Mouse (Mus musculus): ENCODE measurements around the gene Grin1. TPM values are rescaled to one million over a fixed set of nuclear protein-coding genes. Genes with fewer than 3 reads are reported as not detected.

The Grin1 gene
- polyA plus RNA-seq, 1 experiment from 2014 or later, result not detected

DNA sequence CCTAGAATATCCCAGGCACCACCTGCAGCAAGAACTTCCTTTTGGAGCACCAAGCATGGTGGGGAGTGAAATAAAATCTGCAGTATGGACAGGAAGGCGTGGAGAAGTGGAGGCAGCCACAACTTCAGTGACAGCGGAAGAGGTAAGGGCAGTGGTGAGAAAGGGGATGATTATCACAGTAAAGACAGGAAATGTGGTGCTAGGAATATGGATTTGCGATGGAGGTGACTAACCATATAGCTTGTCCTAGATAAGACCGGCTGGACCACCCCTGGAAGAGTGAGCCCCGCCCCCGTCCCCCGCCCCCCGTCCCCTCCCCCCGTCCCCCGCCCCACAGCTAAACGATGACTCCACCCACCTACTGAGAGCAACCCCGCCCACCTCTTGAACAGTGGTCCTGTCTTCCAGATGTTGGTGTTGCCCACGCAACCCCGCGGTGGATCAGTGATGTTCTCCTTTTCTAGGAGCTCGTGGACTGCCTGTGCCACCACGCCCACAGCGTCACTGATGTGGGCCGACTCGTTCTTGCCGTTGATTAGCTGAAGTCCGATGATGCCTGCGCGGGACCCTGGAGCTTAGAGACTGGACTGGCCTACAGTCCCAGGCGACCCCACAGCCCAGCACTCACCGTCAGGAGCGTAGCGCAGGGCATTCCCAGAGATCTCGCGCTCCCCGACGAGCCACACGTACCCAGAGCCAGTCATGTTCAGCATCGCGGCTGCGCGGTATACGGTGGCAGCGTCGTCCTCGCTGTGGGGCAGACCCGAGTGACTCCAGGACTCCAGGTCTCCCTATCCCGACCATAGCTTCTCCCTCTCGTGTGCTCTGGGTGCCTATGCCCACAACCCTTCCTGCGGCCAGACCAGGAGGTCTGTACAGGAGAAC lies 14.1 kb downstream of the Grin1 start:
- peaks cover 49% of the 10 kb centered on the region for H3K27me3 ChIP-seq (ENCODE audit: control insufficient read depth, insufficient read depth, low read length)
- 3% methylated on average over 43 of the region's 45 CpGs for WGBS

DNA sequence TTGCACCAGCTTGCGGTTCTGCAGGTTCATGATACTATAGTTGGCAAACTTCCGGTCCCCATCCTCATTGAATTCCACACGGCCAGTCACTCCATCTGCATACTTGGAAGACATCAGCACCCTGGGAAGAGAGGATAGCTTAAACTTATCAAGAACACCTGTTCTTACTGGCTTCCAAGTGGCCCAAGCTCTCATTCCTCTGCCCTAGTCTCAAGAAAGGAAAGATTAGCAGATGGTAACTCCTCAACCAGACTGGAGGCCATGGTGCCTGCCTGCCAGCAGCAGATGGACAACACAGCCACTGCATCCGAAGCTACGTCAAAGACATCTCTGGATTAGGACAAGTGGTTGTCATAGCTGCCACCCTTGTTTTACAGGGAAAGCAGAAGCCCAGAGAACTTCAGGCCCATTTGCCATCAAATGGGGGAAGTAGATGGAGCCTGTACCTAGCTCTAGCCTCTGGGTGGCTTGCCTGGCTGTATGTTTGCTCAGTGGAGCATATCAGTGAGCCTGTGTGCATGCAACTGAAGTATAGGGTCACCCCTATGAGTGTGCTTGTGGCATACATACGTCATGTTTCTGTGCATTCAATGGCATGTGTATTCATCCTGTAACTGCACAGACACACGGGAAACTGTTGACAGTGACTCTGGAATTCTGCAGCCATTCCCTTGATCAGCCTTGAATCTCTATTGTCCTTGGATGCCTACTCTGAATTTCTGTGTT lies 14.9 kb downstream of the Grin1 start:
- Histone ChIP-seq H3K9me3 (replicated peaks; ENCODE audit: control insufficient read depth, low read length) (no peaks in the 10 kb centered on the region), H3K4me3 (ENCODE audit: low read length) (no peak overlapping the region), H3K27me3 (ENCODE audit: control insufficient read depth, insufficient read depth, low read length) (peaks cover 49% of the 10 kb centered on the region), H3K36me3 (ENCODE audit: control insufficient read depth, insufficient read depth) (no peaks in the 10 kb centered on the region), H3K9ac (ENCODE audit: low read length) (no peak overlapping the region), H3K27ac (ENCODE audit: low read length) (no peak overlapping the region), H3K4me2 (ENCODE audit: low read depth, low read length) (no peak overlapping the region), H3K4me1 (ENCODE audit: control insufficient read depth, insufficient read depth, low read length) (0 out of 2 replicates have a peak, but pooled peaks cover 3% of the 10 kb centered on the region)
- ATAC-seq (replicated peaks; ENCODE audit: extremely low read depth, insufficient read depth, low FRiP score), result no peak
- WGBS, result 69% methylated on average over 7 of the region's 7 CpGs

More for the DNA sequence above, 14.1 kb downstream of the Grin1 start:
- H3K27ac ChIP-seq (ENCODE audit: low read length), result no peak overlapping the region
- H3K9ac ChIP-seq (ENCODE audit: low read length), result peak overlapping the region; percentile 35; the same call in 1 of the 2 replicates
- peak overlapping the region; percentile 51 for H3K4me3 ChIP-seq (ENCODE audit: low read length)
- no peaks in the 10 kb centered on the region for H3K36me3 ChIP-seq (ENCODE audit: control insufficient read depth, insufficient read depth)
- H3K9me3 ChIP-seq (replicated peaks; ENCODE audit: control insufficient read depth, low read length), result no peaks in the 10 kb centered on the region
- peak overlapping the region; percentile 80 for H3K4me2 ChIP-seq (ENCODE audit: low read depth, low read length)
- H3K4me1 ChIP-seq (ENCODE audit: control insufficient read depth, insufficient read depth, low read length), result 0 out of 2 replicates have a peak, but pooled peaks cover 3% of the 10 kb centered on the region
- ATAC-seq (replicated peaks; ENCODE audit: extremely low read depth, insufficient read depth, low FRiP score), result no peak

DNA sequence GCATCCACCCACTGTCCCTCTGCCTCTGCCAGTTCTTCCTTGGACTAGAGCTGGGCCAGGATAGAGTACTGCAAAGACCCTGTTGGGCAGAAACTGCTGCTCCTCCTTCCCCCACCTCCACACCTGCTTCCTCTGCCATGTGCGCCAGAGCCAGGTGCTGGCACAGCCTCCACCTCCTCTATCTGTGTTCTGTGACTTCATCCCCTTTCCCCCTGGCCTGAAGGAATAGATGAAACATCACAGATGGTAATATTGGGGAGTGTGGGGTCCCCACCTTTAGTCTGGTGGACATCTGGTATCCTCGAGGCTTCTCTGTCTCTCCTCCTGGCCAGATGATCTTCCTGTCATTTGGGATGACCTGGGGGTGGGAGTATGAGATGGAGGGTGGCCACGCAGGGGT lies 15.5 kb downstream of the Grin1 start:
- Histone ChIP-seq H3K4me1 (ENCODE audit: control insufficient read depth, insufficient read depth, low read length) (0 out of 2 replicates have a peak, but pooled peaks cover 3% of the 10 kb centered on the region), H3K27me3 (ENCODE audit: control insufficient read depth, insufficient read depth, low read length) (peaks cover 43% of the 10 kb centered on the region), H3K9me3 (replicated peaks; ENCODE audit: control insufficient read depth, low read length) (no peaks in the 10 kb centered on the region), H3K4me2 (ENCODE audit: low read depth, low read length) (no peak overlapping the region), H3K27ac (ENCODE audit: low read length) (no peak overlapping the region), H3K36me3 (ENCODE audit: control insufficient read depth, insufficient read depth) (no peaks in the 10 kb centered on the region), H3K4me3 (ENCODE audit: low read length) (no peak overlapping the region), H3K9ac (ENCODE audit: low read length) (no peak overlapping the region)
- 68% methylated on average over 3 of the region's 3 CpGs for WGBS
- no peak for ATAC-seq (replicated peaks; ENCODE audit: extremely low read depth, insufficient read depth, low FRiP score)

DNA sequence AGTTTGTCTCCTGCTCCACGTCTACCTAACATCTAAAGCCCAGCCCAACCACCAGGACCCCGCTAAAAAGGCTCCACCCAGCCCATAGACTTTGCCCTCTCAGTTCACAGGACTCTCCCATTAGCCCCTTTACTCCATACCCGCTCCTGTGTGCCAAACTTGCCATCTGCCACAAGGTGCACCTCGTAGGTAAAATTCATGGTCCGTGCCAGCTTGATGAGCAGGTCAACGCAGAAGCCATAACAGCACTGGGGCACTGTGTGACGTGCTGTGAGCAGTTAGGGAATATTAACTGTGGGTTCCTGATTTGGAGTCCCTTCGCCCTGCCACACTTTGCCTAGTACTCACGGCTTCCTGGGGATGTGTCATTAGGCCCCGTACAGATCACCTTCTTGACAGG lies 20.9 kb downstream of the Grin1 start:
- no peaks in the 10 kb centered on the region for H3K36me3 ChIP-seq (ENCODE audit: control insufficient read depth, insufficient read depth)
- peaks cover 37% of the 10 kb centered on the region for H3K27me3 ChIP-seq (ENCODE audit: control insufficient read depth, insufficient read depth, low read length)
- no peaks in the 10 kb centered on the region for H3K4me1 ChIP-seq (ENCODE audit: control insufficient read depth, insufficient read depth, low read length)
- H3K9ac ChIP-seq (ENCODE audit: low read length), result no peak overlapping the region
- no peak for ATAC-seq (replicated peaks; ENCODE audit: extremely low read depth, insufficient read depth, low FRiP score)
- no peaks in the 10 kb centered on the region for H3K9me3 ChIP-seq (replicated peaks; ENCODE audit: control insufficient read depth, low read length)
- no peak overlapping the region for H3K27ac ChIP-seq (ENCODE audit: low read length)
- WGBS, result 72% methylated on average over 10 of the region's 10 CpGs
- H3K4me2 ChIP-seq (ENCODE audit: low read depth, low read length), result no peak overlapping the region
- H3K4me3 ChIP-seq (ENCODE audit: low read length), result no peak overlapping the region

DNA sequence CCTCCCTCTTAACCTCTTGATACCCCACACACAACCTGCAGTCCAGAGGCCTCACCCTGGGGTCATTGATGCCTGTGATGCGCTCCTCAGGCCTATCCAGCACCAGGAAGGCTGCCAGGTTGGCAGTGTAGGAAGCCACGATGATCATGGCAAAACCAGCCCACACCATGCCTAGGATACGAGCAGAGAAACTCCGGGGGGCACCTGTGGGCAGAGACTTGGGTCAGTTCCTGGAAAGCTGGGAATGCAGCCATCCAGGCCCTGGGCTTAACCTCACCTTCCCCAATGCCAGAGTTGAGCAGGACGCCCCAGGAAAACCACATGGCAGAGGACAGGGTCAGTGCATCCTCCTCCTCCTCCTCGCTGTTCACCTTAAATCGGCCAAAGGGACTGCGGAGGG lies 21.9 kb downstream of the Grin1 start:
- Histone ChIP-seq H3K9ac (ENCODE audit: low read length) (no peak overlapping the region), H3K27me3 (ENCODE audit: control insufficient read depth, insufficient read depth, low read length) (peaks cover 47% of the 10 kb centered on the region), H3K4me2 (ENCODE audit: low read depth, low read length) (no peak overlapping the region), H3K36me3 (ENCODE audit: control insufficient read depth, insufficient read depth) (no peaks in the 10 kb centered on the region), H3K27ac (ENCODE audit: low read length) (no peak overlapping the region), H3K4me1 (ENCODE audit: control insufficient read depth, insufficient read depth, low read length) (peaks cover 2% of the 10 kb centered on the region; the same call in 1 of the 2 replicates), H3K9me3 (replicated peaks; ENCODE audit: control insufficient read depth, low read length) (no peaks in the 10 kb centered on the region), H3K4me3 (ENCODE audit: low read length) (no peak overlapping the region)
- 73% methylated on average over 8 of the region's 8 CpGs for WGBS
- no peak for ATAC-seq (replicated peaks; ENCODE audit: extremely low read depth, insufficient read depth, low FRiP score)

DNA sequence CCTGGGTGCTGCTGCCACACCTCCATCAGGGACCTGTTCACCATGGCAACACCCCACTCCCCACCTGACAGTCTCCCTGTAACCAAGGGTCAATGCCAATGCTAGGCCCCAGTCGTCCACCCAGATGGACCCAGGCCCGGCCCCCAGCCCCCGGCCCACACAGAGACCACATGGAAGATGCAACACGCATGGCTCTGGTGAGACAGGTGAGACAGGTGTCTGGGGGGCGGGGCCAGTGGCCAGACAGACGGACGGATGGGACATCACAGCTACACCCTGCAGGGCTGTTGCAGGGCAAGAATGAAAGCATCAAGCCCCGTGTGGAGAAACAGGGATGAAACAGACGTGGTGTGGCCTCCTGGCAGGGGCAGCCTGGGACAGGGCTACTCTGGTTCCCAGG lies 25.3 kb downstream of the Grin1 start:
- H3K4me2 ChIP-seq (ENCODE audit: low read depth, low read length), result no peak overlapping the region
- H3K36me3 ChIP-seq (ENCODE audit: control insufficient read depth, insufficient read depth), result no peaks in the 10 kb centered on the region
- no peak overlapping the region for H3K9ac ChIP-seq (ENCODE audit: low read length)
- H3K27me3 ChIP-seq (ENCODE audit: control insufficient read depth, insufficient read depth, low read length), result peaks cover 80% of the 10 kb centered on the region
- H3K4me1 ChIP-seq (ENCODE audit: control insufficient read depth, insufficient read depth, low read length), result peaks cover 13% of the 10 kb centered on the region
- H3K27ac ChIP-seq (ENCODE audit: low read length), result no peak overlapping the region
- H3K4me3 ChIP-seq (ENCODE audit: low read length), result no peak overlapping the region
- 65% methylated on average over 9 of the region's 9 CpGs for WGBS
- no peak for ATAC-seq (replicated peaks; ENCODE audit: extremely low read depth, insufficient read depth, low FRiP score)
- H3K9me3 ChIP-seq (replicated peaks; ENCODE audit: control insufficient read depth, low read length), result no peaks in the 10 kb centered on the region

DNA sequence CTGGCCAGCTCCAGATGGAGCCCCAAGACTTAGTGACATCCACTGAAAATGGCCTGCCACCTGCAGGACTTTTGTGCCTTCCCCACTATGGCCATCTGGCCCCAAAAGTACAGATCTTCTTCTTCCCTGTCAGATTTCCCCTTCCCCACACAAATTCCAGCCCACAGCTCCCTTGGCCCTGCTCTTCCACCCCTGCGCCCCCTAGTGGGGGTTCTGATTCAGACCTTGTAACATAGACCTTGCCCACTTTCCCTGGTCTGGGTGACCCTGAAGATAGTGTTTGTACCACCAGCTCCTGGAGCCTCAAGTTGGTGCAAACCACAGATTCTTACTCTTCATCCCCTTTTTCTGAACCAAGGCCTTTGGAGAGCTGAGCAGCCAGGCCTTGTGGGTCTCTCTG lies 26.1 kb downstream of the Grin1 start:
- WGBS, result 0% methylated on average over 1 of the region's 1 CpGs
- Histone ChIP-seq H3K9me3 (replicated peaks; ENCODE audit: control insufficient read depth, low read length) (no peaks in the 10 kb centered on the region), H3K4me1 (ENCODE audit: control insufficient read depth, insufficient read depth, low read length) (peaks cover 13% of the 10 kb centered on the region), H3K36me3 (ENCODE audit: control insufficient read depth, insufficient read depth) (no peaks in the 10 kb centered on the region), H3K4me2 (ENCODE audit: low read depth, low read length) (no peak overlapping the region), H3K4me3 (ENCODE audit: low read length) (no peak overlapping the region), H3K27ac (ENCODE audit: low read length) (no peak overlapping the region), H3K27me3 (ENCODE audit: control insufficient read depth, insufficient read depth, low read length) (peaks cover 89% of the 10 kb centered on the region), H3K9ac (ENCODE audit: low read length) (no peak overlapping the region)
- no peak for ATAC-seq (replicated peaks; ENCODE audit: extremely low read depth, insufficient read depth, low FRiP score)

DNA sequence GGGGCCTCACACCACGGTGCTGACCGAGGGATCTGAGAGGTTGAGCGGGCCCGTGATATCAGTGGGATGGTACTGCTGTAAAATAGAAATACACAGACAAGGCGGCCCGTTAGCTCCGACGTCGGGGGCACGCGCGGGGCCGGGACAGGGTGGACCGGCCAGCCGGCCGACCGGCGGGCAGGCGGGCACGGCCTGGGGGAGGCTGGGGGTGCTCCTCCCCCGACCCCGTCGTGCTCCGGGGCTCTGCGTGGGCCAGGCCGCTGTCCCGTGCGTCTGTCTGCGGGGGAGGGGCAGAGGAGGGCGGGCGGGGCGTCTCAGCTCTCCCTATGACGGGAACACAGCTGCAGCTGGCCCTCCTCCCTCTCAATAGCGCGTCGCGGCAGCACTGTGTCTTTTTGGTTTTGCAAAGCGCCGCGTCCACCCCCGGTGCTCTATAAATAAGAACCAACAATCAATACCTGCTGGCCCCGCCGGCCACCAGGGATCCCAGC lies 26.9 kb downstream of the Grin1 start:
- Histone ChIP-seq H3K27ac (ENCODE audit: low read length) (no peak overlapping the region), H3K9me3 (replicated peaks; ENCODE audit: control insufficient read depth, low read length) (no peaks in the 10 kb centered on the region), H3K4me2 (ENCODE audit: low read depth, low read length) (peak overlapping the region; percentile 65), H3K9ac (ENCODE audit: low read length) (0 out of 2 replicates have a peak overlapping the region, but pooled peaks have one; percentile 31), H3K36me3 (ENCODE audit: control insufficient read depth, insufficient read depth) (no peaks in the 10 kb centered on the region), H3K4me3 (ENCODE audit: low read length) (peak overlapping the region; percentile 49), H3K4me1 (ENCODE audit: control insufficient read depth, insufficient read depth, low read length) (peaks cover 13% of the 10 kb centered on the region), H3K27me3 (ENCODE audit: control insufficient read depth, insufficient read depth, low read length) (peaks cover 87% of the 10 kb centered on the region)
- ATAC-seq (replicated peaks; ENCODE audit: extremely low read depth, insufficient read depth, low FRiP score), result no peak
- WGBS, result 6% methylated on average over 40 of the region's 43 CpGs

Measured in heart, embryonic 16.5 days (tissue).